Mouse (Mus musculus) embryonic fibroblast, embryonic 13.5 days (primary cell): ENCODE data around the gene Dusp2.

Experiments
- CTCF ChIP-seq: IDR thresholded peaks from 2 replicates; pipeline ENCODE4 v1.5.1; 2011; ENCODE audit warnings: mild to moderate bottlenecking, control low read depth, low read length, moderate library complexity, borderline replicate concordance; ENCODE audit not compliant: insufficient read depth
- POLR2A ChIP-seq: IDR thresholded peaks from 2 replicates; pipeline ENCODE4 v1.6.1; 2011; ENCODE audit warnings: low read depth, mild to moderate bottlenecking, control low read depth, low read length, moderate library complexity

DNA sequence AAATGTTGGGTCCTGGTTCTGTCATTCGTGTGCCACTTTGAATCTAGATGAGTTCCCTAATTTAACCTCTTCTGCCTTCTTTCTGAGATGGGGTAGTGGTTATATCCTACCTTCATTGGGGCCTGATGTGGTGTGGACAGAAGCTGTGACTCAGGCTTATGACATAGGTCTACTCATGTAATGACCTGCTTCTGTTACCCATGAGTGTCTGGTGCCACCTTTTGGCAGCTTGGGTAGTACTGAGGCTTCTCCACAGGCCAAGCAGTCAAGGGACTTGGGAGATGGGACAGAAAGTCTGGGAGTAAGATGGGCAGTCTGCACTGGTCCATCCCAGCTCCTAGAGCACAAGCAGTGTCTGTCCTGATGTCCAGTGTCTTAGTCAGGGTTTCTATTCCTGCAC lies 10.4 kb downstream of the Dusp2 start:
- TF ChIP-seq CTCF (no peak), POLR2A (no peak)
